Mouse (Mus musculus): Measurements from ENCODE around the gene Lgi1.

The Lgi1 gene

DNA sequence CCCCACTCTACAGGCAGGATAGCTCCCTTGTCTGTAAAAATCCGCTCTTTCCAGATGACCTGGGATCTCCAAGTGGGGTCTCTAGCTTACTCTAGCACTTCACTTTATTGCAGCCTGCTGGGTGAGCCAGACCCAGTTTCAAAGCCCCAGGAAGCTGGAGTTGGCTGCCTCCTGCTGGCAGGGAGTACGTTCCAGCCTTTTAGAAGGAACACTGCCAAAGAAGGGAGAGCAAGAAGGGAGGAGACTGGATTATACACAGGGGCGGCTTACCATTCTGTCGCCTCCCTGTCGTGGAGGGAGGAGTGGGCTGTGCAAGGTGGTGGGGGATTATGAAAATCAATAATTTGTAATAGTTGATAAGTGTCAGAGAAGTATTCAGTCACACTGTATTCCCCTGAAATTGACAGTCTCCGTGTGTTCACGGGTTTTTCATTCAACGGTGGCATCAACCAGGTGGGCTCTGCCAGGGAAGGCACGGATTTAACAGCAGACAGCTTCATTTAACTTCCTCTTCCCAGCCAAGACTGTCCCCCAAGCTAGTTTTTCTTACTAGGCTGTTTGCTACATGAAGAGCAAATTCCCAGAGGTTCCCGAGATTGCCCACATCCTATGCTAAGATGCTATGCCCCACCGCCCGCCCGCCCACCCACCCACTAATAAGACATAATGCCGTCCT is 369 bp upstream of the Lgi1 start:
- DNase-seq (ENCODE audit: low read depth) = no peak

DNA sequence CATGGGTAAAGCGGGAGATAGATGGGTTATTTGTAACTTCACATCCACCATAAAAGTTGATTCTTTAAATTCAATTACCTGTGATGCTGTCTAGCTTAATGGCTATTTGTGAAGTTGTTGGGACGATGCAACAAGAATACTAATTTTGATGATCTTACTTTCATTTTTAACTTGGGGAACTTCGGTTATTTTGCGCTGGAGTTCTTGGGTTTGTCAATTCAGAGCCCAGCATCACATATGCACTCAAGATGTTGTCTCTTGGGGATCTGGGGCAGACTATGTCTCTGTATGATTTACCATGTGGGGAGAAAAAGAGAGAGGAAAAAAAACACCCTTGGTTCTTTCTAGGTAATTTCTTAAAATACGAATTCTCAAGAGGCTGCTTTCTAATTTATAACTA is 1.4 kb downstream of the Lgi1 start:
- no peak for DNase-seq (ENCODE audit: low read depth)

DNA sequence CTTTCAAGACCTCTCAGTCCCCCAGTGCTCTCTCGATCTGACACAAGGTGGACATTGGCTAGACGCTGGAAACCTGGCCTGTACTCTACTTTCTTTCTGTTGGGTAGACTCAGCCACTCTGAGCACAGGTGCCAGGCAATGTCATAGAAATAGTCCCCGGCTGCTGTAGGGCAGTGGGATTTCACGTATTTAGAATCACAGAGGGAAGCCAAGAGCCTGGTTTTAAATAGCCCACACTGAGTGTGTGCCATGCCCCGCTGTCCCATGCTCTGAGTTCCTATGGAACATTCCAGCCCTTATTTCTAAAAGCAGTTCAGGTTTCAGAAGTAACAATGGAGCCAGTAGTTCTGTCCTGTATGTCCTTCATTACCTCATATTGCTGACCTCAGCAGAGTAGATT is 3.1 kb downstream of the Lgi1 start:
- DNase-seq (ENCODE audit: low read depth) = no peak

DNA sequence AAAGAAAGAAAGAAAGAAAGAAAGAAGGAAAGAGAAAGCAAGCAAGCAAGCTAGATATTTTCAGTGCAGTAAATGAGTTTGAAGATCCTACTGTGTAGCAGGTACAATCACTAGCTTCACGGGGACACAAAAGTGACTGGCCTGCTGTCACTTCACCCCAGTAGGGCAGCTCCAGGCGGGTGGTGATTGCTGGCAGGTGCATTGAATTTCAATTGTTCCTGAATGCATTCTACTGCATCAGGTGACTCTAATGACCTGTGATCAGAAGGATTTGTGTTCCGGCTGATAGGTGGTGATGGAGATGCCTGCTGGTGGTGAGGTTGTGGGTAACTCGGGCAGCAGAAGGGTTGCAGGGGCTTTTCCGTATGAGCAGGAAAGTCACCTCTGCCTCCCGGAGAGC is 6.7 kb downstream of the Lgi1 start:
- no peak for DNase-seq (ENCODE audit: low read depth)

DNA sequence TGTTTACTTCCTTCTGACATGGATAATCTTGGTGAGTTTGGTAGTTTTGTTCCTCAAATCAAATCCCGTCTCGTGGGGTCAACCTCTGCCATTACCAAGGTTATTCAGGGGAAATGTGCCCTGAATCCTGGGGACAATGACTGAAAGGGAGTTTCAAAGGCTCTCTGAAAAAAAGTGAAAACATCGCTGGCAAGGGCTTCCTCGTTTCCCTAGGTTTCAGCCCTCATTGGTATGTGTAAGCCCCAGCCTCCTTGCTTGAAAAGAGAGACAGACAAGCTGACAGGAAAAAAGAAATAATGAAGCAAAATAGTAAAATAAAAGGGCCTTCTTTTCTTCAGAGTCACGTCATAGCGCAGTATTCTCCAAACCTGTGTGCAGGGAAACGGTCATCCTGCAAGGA is 9.5 kb downstream of the Lgi1 start:
- no peak for DNase-seq (ENCODE audit: low read depth)

DNA sequence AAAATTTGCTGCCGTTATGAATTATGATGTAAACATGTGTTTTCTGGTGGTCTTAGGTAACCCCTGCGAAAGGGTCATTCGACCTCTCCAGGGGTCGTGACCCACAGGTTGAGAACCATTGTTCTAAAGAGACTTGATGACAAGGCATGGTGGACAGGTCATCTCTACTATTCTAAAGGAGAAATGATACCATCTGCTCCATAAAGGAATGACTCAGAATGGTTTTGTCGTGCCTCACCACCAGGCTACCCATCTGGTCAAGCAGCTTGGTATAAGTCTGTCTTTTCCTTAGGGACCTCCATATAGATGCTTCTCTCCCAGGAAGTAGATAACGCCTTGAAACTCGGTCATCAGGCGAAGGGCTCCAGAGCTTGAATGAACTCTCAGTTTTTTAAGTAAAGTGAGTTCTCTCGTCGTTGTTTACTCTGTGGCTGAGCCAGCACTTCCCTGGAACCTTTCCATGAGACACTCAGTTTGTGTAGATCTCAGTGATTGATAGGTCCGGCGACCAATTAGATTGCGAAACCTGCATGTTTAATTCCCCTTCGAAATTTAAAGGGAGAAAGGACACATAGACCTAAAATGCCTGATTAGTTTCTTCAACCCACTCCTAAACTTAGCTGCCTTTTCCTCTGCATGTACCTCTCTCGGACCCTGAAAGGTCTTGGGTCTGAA is 10.5 kb downstream of the Lgi1 start:
- no peak for DNase-seq (ENCODE audit: low read depth)

DNA sequence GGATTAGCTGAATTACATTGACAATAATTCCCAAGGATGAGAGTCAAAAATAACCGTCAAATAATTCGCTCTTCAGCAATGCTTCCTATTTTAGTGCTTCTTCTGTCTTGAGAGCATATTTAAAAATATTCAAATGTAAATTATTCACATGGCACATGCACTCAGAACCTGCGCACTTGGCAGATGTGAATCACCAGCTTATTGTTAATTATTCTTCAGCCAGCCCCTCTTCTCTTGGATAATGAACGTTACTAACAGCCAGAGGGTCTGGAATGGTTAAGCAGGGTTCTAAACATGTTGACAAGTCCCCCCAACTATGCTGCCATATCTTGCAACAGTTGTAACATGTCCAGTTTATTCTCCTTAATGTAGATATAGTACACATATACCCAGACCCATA is 11.9 kb downstream of the Lgi1 start:
- no peak for DNase-seq (ENCODE audit: low read depth)

DNA sequence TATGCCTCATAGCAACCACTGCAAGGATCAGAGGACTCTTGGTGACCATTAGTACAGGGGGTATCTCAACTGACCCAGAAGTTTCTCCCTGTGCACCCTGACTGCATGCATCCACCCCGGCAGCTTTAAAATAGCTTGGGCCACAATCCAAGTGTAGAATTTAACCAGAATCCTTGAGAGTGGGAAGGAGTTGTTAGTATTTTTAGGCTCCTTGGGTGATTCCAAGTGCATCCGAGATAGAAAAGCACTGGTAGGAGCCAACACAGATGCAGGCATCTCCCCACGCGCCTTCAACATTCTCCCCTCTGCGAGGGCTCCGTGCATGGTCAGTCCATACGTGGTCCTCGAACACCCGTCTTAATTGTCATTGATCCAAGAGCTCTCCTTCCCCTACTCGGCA is 15.9 kb downstream of the Lgi1 start:
- DNase-seq (ENCODE audit: low read depth) = no peak

DNA sequence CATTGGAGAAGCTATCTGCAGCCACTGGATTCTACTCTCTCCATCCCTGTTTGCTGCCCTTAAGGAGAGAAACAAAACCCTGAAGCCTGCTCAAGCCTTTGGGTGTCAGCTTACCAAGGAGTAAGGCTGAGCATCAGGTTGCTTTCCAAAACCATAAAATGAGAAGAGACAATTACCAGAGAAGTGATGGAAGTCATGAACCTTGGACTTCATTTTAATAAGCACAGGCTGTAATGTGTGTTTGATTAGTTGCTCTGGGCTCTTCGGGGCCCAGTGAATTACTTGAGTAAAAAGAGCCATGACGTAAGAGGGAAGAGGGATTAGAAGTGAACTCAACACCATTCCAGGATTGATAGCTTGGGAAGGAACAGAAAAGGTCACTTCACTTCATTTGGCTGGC is 18.1 kb downstream of the Lgi1 start:
- no peak for DNase-seq (ENCODE audit: low read depth)

DNA sequence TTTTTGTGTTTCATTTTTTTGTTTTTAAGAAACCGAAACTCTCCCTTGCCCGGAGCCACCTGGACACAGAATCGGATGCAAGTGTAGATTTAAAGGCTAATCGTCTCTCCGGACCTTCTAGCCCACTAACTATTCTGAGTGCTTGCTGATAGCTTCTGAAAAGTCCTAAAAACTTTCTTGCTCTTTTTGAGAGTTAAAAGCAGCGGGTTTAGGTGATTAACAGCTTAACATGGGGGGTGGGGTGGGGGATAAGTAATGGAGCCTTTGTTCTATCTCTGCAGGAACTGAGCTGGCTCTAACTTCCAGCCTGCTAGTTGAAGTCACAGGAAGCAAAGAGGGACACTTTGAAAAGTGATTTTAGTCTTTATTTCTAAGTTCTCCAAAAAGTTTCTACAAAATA is 24.2 kb downstream of the Lgi1 start:
- no peak for DNase-seq (ENCODE audit: low read depth)

DNA sequence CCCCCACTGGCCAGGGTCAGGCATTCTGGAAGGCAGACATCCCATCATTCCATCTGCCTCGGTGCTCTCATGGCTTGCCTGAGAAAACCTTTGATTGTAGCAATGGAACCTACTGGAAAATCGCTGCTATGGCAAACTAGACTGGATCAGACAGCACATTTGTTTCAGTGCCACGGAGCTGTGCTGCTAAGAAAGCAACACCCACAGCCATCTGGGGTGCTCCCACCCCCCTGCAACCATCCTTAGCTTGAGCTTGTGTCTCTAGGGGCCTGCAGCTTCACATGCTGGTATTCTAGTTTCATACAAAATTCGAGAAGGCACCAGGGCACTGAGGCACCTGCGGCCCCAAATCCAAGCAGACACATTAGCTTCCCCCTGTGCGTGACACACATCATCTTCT is 27.1 kb downstream of the Lgi1 start:
- DNase-seq (ENCODE audit: low read depth) = no peak

DNA sequence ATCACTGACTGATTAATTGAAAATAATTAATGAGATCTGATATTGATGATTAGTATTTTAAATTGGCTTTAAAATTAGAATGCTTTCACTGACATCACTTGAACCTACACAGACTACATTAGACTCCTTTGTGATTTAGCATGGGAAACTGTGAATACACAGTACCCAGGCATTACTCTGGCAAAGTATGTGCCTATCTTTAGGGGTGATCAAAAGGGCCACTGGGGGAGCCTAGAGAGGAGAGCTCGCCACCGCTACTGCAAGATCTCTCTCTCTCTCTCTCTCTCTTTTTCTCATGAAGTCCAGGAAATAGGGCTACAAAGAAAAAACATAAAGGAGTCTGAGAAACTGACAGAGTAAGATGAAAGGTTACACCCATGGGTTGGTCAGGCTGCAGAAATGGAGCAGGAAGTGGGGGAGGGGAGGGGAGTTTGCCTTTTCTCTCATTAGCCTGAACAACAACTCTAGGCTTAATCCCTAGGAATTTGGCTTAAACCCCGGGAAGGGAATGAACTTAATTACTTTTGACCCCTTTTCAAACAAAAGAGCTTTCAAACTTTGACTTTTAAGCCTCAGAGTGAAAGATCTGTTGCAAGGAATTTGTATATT is 33.8 kb downstream of the Lgi1 start:
- no peak for DNase-seq (ENCODE audit: low read depth)

DNA sequence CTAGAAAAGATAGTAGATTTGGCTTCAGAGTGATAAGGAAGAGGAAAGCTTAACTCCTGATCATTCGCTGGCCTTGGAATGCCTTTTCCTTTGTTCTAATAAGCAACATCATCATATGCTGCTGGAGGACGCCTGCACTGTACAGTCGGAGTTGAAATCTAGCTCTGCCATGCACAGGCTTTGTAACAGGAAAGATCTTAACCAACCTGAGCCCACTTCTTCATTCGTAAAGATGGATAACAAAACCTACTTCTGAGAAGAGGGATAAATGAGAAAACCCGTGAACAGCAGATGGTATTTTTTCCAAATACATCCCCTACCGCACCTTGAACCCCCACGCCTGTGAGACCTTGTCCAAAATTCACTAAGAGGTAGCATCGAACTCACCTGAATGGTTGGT is 43.8 kb downstream of the Lgi1 start:
- DNase-seq (ENCODE audit: low read depth) = no peak

DNA sequence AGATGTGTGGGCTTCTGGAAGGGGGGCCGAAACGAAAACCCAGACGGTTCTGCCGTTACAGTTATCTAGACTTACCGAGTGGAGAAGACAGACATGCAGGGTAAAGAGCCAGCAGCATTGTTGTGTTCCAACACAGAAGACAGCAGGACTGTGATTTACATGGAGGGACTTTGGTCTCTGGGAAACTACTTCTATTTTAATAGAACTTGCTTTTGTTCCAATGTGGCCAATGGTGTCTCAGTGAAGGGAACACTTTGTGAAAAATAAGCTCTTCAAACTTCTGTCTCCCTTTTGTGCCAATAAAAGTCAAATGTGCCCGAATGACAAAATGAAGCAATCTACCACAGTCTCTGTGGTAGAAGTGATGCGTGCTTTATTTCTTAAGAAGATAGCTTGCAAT is 50.8 kb downstream of the Lgi1 start:
- no peak for DNase-seq (ENCODE audit: low read depth)

DNA sequence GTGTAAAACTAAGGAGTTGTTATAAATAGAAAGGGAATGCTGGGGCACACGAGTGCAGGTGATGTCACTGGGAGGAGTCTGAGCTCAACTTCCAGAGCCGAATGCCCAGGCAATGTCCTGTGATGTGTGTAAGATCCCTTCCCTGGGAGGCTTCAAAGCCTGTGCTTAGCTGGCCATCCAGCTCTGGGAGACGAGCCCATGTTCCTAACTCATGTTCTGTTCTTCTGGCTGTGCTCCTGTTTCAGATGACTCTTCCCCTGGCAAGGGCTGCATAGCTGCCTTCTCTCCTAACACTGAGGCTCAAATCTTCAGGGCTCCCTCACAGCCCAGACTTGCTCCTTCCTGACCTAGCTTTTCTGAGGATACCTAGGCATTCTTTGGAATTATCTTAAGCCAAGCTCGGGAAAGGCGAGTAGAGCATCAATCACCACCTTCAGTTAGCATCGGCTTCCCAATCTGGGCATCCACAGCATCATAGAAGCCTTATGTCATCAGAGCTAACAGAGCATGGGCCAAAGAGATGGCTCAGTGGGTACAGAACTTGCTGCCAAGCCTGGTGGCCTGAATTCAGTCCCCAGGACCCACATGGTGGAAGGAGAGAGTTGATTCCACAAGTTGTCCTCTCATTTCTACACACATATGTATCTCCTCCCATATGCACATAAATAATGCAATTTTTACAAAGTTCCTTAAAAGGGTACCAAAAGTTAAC is 52.4 kb downstream of the Lgi1 start:
- DNase-seq (ENCODE audit: low read depth) = no peak

DNA sequence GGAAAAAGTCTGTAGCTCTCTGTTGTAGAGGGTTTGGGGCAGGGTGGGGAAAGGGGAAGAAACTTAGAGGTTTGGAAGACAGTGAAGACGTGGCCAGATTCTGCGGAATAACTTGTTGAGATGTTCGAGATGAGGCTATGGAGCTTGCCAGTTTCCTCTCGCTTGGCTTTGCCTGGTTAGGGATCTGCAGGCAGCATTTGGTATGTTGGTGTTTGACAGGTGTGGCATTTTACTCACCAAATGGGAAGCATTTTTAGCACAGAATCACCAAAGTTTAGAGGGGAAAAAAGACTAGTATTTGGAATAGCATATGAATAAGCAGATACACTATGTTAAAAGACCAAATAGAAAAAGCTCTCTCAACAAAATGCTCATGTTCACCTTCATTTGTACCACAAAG is 54.0 kb downstream of the Lgi1 start:
- DNase-seq (ENCODE audit: low read depth) = no peak

DNA sequence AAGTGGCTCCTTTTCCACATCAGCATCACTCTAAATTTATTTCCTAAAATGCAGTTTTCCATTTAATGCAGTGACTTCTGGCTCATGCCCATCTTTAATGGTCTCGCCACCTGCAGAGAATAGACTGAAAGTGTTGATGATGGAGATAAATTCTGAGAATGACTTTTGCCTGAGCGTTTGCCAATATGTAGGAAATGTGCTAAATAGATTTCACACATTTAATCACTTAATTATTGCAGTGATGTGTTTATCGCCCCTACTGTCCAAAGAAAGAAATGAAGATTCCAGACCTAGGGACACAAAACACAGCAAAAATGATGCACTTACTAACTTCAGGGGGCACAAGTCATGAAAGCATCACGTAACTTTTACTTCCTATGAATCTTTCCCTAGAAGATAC is 54.8 kb downstream of the Lgi1 start:
- no peak for DNase-seq (ENCODE audit: low read depth)

DNA sequence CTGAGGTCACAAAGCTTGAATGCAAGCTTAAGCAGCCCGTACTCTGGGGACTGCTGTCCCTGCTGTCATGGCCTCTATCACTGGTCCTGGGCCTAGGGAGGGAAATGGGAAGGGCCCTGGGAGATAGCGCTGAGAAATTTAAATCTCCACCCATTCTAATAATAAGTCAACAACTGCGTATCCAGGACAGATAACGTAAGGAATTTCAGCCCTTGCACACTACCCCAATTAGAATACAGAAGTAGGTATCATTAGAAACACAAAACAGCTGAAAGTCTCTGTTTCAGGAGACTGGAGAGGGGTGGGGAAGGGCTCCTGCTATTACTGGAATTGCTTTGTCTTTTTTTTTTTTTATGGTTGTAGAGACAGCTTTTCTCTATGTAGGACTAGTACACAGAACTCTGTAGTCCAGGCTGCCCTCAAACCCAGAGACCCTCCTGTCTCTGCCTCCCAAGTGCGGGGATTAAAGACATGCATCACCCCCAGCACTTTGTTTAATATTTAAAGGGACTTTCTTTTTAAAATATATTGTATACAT is 56.4 kb downstream of the Lgi1 start:
- DNase-seq (ENCODE audit: low read depth) = no peak

DNA sequence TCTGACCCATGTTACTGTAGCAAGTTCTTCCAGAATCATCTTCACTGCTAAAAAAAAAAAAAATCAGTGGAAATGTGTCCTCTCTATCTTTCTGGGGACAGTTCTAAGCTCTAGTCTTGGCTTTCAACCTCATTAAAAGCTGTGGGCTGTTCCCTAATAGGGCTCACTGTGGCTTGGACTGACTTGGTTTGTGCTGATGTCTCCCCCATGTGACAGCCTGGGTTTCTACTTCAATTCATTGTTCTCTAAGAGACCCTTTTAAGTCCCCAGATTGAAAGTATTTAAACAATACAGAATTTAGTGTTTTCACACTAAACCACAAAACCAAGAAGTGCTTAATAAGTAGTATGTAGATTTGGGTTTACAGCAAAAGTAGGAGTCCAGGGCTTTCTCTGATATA is 59.4 kb downstream of the Lgi1 start:
- no peak for DNase-seq (ENCODE audit: low read depth)

DNA sequence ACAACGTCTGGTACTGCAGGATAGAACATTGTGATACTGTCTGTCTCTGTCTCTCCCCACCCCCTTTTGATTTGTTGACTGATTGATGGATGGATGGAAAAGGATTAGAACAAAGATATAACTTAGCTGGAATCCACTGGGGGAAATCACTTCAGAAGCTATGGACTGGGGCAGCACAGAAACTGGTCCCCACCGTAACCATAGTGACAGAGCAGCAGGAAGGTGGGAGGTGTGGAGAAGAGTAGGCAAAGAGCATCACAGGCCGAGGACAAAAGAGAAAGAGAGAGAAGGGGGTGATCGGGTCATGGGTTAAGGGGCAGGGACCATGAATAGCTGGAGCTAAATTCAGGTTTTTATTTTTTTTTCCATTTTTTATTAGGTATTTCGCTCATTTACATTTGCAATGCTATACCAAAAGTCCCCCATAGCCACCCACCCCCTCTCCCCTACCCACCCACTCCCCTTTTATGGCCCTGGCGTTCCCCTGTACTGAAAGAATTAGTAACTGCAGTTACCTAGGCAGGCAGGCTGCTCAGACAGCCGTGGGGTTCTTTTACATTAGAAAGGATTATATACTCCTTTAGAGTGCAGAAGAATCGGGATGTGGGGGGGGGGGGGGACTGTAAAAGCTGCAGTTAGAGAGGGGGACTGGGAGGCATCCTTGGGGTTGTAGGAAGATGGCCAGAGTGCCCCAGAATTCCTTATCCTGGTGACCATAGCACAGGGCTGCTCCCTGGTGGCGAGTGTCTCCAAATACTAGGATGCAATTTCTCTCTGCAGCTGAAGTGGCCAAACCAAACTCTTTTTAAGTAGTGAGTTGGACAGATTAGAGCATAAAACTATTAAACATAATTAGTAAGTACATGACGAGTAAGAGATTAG is 60.1 kb downstream of the Lgi1 start:
- no peak for DNase-seq (ENCODE audit: low read depth)

DNA sequence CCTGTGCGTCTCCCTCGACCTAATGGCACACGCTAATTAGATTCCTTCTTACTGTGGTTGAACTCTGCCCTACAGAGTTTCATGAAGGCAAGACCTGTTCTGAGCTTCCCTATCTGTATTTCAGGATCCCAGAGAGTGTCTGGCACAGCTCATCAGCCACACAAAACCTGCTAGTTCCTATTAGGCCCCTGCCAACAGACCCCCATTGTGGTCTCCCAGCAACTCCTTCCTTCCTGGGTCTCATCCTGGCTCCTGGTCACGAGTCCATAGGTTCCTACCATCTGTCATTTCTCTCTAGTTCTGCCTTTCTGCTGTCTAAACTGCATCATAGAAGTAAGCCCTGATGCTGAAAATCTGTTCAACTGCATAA is 60.7 kb downstream of the Lgi1 start:
- no peak for DNase-seq (ENCODE audit: low read depth)

DNA sequence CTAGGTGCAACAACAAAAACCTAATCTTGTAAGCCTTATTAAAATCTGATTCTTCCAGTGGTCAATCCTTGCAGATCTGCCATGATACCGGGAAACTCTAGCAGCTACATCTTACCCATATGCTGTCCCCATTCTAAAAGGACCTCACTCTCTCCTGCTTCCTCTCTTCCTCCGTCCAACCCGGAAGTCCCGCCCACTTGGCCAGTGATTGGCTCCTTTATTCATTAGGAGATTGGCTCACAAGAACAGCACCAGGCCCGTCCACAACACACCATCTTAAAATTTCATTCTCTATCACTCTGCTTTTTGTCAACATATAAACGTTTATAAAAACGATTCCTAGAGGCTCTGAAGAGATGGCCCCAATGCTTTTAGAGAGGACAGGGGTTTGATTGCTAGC is 61.5 kb downstream of the Lgi1 start:
- DNase-seq (ENCODE audit: low read depth) = no peak

Measured in c-Kit-positive CD71-negative TER-119-negative erythroid progenitor cells, embryonic 14.5 days (primary cell).